Mouse (Mus musculus): ENCODE results near the gene Slc9a9. TPM values are rescaled to one million over a fixed set of nuclear protein-coding genes. Genes with fewer than 3 reads are reported as not detected.
A peak's percentile ranks its signal among the peaks of the same experiment; 100 is the strongest.

Slc9a9 gene
- polyA plus RNA-seq, 1 experiment from 2014 or later: 4.4 TPM

DNA sequence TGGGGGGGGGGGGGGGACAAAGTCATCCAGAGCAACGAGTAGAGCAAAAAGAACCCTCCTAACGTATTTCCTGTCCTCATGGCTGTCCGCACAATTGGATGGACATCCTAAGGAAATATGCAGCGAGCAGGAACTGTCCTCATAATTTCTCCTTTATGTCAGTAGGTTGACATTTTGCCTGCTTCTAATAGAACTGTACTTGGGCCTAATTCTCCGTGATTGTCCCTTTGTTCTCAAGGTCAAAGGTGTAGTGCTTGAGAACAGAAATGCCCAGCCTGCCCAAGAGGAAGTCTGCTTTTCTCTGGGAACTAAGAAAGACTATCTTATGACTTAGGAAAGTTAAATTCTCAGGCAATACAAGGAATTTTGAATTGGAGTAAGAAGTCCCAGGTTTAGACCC lies 514.7 kb downstream of the Slc9a9 start:
- Histone ChIP-seq H3K4me3 (ENCODE audit: low read length) (no peak overlapping the region), H3K9me3 (ENCODE audit: control insufficient read depth, low read length) (no peaks in the 10 kb centered on the region), H3K9ac (ENCODE audit: low read length) (no peak overlapping the region), H3K4me2 (ENCODE audit: low read depth, low read length) (no peak overlapping the region), H3K27me3 (ENCODE audit: control insufficient read depth, insufficient read depth, low read depth, low read length) (no peaks in the 10 kb centered on the region), H3K27ac (ENCODE audit: low read length) (no peak overlapping the region), H3K36me3 (ENCODE audit: control insufficient read depth, insufficient read depth, low read length) (no peaks in the 10 kb centered on the region), H3K4me1 (replicated peaks; ENCODE audit: control insufficient read depth, insufficient read depth, low read length) (peaks cover 40% of the 10 kb centered on the region)
- WGBS: 61% methylated on average over 5 of the region's 5 CpGs
- ATAC-seq (ENCODE audit: low read depth): no peak

DNA sequence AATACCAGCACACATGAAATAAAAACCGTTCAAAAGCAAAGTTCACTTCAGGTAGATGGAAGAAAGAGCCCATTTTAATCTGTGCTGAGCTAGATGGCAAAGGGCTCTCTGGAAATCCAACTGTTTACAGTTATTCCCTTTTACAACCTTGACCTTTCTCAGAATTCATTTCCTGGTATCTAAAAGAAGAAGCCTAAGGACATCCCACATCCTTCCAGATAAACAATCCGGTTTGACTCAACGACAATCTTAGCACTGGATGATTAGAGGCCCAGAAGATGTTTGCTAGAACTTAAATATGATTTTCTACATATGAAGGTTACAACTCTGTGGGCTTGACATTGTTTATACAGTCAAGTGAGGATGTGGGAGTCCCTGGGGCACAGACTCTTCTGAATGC lies 516.1 kb downstream of the Slc9a9 start:
- H3K4me2 ChIP-seq (ENCODE audit: low read depth, low read length): no peak overlapping the region
- H3K4me1 ChIP-seq (replicated peaks; ENCODE audit: control insufficient read depth, insufficient read depth, low read length): peaks cover 36% of the 10 kb centered on the region
- H3K9me3 ChIP-seq (ENCODE audit: control insufficient read depth, low read length): no peaks in the 10 kb centered on the region
- H3K4me3 ChIP-seq (ENCODE audit: low read length): no peak overlapping the region
- ATAC-seq (ENCODE audit: low read depth): no peak
- H3K36me3 ChIP-seq (ENCODE audit: control insufficient read depth, insufficient read depth, low read length): no peaks in the 10 kb centered on the region
- no peaks in the 10 kb centered on the region for H3K27me3 ChIP-seq (ENCODE audit: control insufficient read depth, insufficient read depth, low read depth, low read length)
- no peak overlapping the region for H3K9ac ChIP-seq (ENCODE audit: low read length)
- peak overlapping the region; percentile 69 for H3K27ac ChIP-seq (ENCODE audit: low read length)
- 58% methylated on average over 3 of the region's 3 CpGs for WGBS

DNA sequence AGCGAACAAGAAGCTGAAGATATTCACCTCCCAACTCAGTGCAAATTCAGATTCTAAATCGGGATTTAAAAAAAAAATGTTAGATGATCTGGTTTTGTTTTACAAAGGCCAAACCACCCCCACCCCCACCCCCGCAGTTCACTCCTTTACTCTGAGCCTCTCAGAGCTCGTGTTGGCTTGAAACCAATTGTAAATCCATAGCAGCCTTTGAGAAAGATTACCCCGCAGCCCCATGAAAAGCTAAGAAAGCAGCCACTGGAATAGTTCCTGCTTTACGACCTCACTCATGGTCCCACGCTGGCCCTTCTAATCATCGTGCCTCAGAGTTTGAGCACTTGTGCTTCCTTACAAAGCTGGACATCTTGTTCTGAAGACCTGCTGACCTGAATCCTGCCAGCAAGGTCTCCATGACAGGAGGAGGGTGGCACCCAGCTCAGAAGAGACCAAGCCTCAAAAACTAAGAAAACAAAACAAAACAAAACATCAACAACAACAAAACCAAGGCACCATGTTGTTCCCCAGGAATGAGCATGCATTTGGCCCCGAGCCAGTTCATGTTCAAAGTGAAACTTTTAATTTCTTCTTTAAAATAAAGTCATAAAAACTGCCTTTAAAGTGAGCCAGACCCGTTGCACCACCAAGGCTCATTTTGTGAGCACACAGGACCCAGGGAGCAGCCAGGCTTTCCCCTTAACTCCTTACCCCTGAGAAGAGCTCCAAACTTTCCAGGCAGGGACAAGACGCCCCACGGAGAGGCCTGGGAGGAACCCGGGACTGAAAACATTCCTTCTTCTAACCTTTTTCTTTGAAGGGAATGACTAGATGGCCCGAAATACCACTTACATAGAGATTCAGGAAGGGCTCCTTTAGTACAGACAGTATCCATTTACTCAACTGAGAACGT lies 516.9 kb downstream of the Slc9a9 start:
- Histone ChIP-seq H3K36me3 (ENCODE audit: control insufficient read depth, insufficient read depth, low read length) (no peaks in the 10 kb centered on the region), H3K27ac (ENCODE audit: low read length) (peak overlapping the region; percentile 78), H3K9me3 (ENCODE audit: control insufficient read depth, low read length) (no peaks in the 10 kb centered on the region), H3K4me3 (ENCODE audit: low read length) (no peak overlapping the region), H3K27me3 (ENCODE audit: control insufficient read depth, insufficient read depth, low read depth, low read length) (no peaks in the 10 kb centered on the region), H3K4me2 (ENCODE audit: low read depth, low read length) (no peak overlapping the region), H3K4me1 (replicated peaks; ENCODE audit: control insufficient read depth, insufficient read depth, low read length) (peaks cover 33% of the 10 kb centered on the region), H3K9ac (ENCODE audit: low read length) (no peak overlapping the region)
- no peak for ATAC-seq (ENCODE audit: low read depth)
- WGBS: 44% methylated on average over 15 of the region's 15 CpGs

DNA sequence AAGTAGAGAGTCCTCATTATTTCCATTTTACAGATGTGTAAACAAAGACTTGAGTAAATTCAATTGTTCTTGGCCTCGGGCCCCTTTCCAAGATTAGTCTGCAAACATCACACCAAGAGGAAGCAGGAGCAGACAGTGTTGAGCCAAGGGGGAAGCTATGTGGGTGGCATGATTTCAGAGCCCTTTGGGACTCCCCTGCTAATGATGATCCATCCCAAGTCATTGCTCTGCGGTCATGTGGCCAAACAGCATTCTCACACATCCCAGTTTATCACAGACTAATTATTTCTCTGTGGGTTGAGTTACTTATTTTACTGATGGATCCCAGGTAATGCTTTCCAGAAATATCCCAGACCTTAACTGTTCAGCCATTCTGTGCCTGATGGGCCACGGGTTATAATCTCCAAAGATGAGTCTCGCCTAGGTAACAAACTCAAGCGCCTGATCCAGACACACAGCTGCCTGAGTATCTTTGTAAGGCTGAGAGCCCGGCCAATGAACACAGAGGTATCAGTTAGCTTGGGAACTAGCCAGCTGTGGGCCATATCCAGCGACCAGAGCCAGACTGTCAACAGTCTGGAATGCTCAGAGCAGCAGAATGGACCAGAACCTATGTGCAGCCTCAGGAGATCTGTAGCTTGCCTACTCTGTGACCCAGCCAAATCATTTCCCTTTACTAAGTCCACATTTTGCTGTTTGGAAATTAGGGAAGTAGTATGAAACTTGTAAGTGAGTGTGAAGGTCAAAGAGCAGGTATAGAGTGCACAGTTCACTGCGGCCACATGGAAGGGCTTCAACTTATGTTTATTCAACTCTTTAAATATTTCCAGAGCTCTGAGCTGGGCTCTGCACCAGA lies 518.9 kb downstream of the Slc9a9 start:
- no peaks in the 10 kb centered on the region for H3K9me3 ChIP-seq (ENCODE audit: control insufficient read depth, low read length)
- H3K27me3 ChIP-seq (ENCODE audit: control insufficient read depth, insufficient read depth, low read depth, low read length): no peaks in the 10 kb centered on the region
- WGBS: 30% methylated on average over 8 of the region's 8 CpGs
- H3K36me3 ChIP-seq (ENCODE audit: control insufficient read depth, insufficient read depth, low read length): no peaks in the 10 kb centered on the region
- H3K27ac ChIP-seq (ENCODE audit: low read length): peak overlapping the region; percentile 84
- H3K4me2 ChIP-seq (ENCODE audit: low read depth, low read length): 0 out of 2 replicates have a peak overlapping the region, but pooled peaks have one; percentile 16
- H3K9ac ChIP-seq (ENCODE audit: low read length): no peak overlapping the region; the same call in 1 of the 2 replicates
- ATAC-seq (ENCODE audit: low read depth): peak; percentile 83
- no peak overlapping the region for H3K4me3 ChIP-seq (ENCODE audit: low read length)
- H3K4me1 ChIP-seq (replicated peaks; ENCODE audit: control insufficient read depth, insufficient read depth, low read length): peaks cover 51% of the 10 kb centered on the region

DNA sequence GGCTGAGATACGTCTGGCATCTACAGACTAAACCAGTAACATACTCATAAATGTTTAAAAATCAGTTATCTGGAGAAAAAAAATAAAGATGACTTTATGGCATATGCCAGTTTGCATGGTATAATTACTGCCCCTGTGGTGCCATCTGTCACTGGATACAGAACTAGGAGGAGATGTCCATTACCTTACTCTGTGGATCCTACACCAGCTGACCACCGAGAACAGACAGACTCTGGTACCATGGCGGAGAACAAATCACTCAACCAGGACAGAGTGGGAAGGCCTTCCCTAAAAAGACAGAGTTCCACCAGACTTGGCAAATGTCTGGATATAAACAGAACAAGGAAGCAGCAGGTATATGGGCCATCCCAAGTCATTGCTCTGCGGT lies 519.5 kb downstream of the Slc9a9 start:
- H3K4me2 ChIP-seq (ENCODE audit: low read depth, low read length): no peak overlapping the region
- ATAC-seq (ENCODE audit: low read depth): no peak
- 61% methylated on average over 4 of the region's 4 CpGs for WGBS
- no peaks in the 10 kb centered on the region for H3K9me3 ChIP-seq (ENCODE audit: control insufficient read depth, low read length)
- H3K36me3 ChIP-seq (ENCODE audit: control insufficient read depth, insufficient read depth, low read length): no peaks in the 10 kb centered on the region
- H3K27ac ChIP-seq (ENCODE audit: low read length): peak overlapping the region; percentile 84
- no peaks in the 10 kb centered on the region for H3K27me3 ChIP-seq (ENCODE audit: control insufficient read depth, insufficient read depth, low read depth, low read length)
- peaks cover 57% of the 10 kb centered on the region for H3K4me1 ChIP-seq (replicated peaks; ENCODE audit: control insufficient read depth, insufficient read depth, low read length)
- no peak overlapping the region for H3K9ac ChIP-seq (ENCODE audit: low read length)
- no peak overlapping the region for H3K4me3 ChIP-seq (ENCODE audit: low read length)

DNA sequence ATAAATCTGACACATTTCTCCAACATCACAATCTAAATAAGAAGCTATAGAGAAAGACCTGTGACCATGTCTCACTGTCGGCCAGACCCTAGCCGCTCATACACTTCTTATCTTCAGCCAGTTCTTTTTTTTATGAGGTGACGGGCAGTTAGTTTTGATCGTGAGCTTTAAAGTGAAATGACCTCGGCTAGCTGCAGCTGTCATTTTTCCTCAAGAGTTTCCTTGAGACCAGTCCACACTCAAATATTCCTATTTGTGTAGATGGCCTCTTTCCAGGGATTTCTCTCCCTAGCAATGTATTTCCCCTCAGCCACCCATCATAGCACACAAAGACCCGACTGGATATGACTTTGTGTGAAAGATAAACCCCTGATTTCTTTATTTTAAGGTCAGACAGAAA lies 521.7 kb downstream of the Slc9a9 start:
- H3K9me3 ChIP-seq (ENCODE audit: control insufficient read depth, low read length): no peaks in the 10 kb centered on the region
- no peak overlapping the region for H3K9ac ChIP-seq (ENCODE audit: low read length)
- H3K27ac ChIP-seq (ENCODE audit: low read length): peak overlapping the region; percentile 45
- peaks cover 58% of the 10 kb centered on the region for H3K4me1 ChIP-seq (replicated peaks; ENCODE audit: control insufficient read depth, insufficient read depth, low read length)
- WGBS: 33% methylated on average over 6 of the region's 6 CpGs
- no peak overlapping the region for H3K4me3 ChIP-seq (ENCODE audit: low read length)
- H3K4me2 ChIP-seq (ENCODE audit: low read depth, low read length): no peak overlapping the region
- no peaks in the 10 kb centered on the region for H3K27me3 ChIP-seq (ENCODE audit: control insufficient read depth, insufficient read depth, low read depth, low read length)
- no peaks in the 10 kb centered on the region for H3K36me3 ChIP-seq (ENCODE audit: control insufficient read depth, insufficient read depth, low read length)
- peak; percentile 46 for ATAC-seq (ENCODE audit: low read depth)

DNA sequence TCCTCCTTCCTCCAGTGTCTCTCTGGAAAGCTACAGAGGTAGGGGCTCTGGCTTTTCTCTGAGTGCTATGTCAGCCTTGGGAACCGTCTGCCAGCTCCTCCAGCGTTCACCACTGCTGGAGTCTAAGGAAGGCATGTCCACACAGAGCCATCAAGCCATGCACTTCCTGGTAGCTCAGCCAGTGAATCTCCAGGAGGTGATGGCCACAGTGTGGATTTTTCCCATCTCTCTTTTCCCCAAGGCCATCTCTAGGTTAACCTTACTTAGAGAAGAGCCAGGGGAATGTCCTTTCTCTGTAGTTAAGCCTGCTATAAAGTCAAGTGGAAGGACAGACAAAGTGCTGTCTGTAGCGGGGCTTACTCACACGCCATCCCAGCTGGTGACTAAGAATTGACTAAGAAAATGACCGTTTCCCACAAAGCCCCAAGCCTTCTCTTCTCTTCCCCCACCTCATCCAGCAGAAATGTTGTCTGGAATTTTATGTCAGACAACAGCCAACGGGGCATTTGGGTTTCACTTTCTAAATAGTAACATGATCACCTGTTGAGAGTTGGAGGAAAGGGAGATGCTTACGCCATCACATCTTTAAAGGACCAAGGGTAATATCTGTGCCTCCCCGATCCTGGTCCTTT lies 523.3 kb downstream of the Slc9a9 start:
- H3K27me3 ChIP-seq (ENCODE audit: control insufficient read depth, insufficient read depth, low read depth, low read length): no peaks in the 10 kb centered on the region
- H3K9me3 ChIP-seq (ENCODE audit: control insufficient read depth, low read length): no peaks in the 10 kb centered on the region
- no peak overlapping the region for H3K4me3 ChIP-seq (ENCODE audit: low read length)
- H3K36me3 ChIP-seq (ENCODE audit: control insufficient read depth, insufficient read depth, low read length): no peaks in the 10 kb centered on the region
- 58% methylated on average over 8 of the region's 8 CpGs for WGBS
- no peak overlapping the region for H3K9ac ChIP-seq (ENCODE audit: low read length)
- H3K27ac ChIP-seq (ENCODE audit: low read length): no peak overlapping the region
- ATAC-seq (ENCODE audit: low read depth): no peak
- H3K4me1 ChIP-seq (replicated peaks; ENCODE audit: control insufficient read depth, insufficient read depth, low read length): peaks cover 47% of the 10 kb centered on the region
- no peak overlapping the region for H3K4me2 ChIP-seq (ENCODE audit: low read depth, low read length)

DNA sequence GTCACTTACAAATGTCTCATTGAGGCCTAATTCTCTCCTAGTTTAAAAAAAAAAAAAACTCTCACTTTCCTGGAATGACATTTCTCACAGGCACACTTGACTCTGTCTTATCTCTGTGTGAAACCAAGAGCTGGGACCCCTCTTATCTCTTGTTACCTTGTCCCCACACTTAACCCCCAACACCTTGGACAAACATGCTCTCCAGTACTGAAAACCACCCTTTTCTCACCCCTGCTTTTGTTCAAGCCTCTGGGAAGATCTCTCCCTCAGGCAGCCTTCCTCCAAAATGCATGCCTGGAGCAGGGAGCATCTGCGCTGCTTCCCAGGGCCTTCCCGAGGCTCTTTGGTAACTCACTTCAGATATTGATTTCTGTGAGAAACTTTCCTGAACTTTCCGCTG lies 524.0 kb downstream of the Slc9a9 start:
- no peak for ATAC-seq (ENCODE audit: low read depth)
- Histone ChIP-seq H3K4me1 (replicated peaks; ENCODE audit: control insufficient read depth, insufficient read depth, low read length) (peaks cover 41% of the 10 kb centered on the region), H3K4me3 (ENCODE audit: low read length) (no peak overlapping the region), H3K9me3 (ENCODE audit: control insufficient read depth, low read length) (no peaks in the 10 kb centered on the region), H3K4me2 (ENCODE audit: low read depth, low read length) (no peak overlapping the region), H3K27ac (ENCODE audit: low read length) (peak overlapping the region; percentile 76), H3K27me3 (ENCODE audit: control insufficient read depth, insufficient read depth, low read depth, low read length) (no peaks in the 10 kb centered on the region), H3K9ac (ENCODE audit: low read length) (no peak overlapping the region), H3K36me3 (ENCODE audit: control insufficient read depth, insufficient read depth, low read length) (no peaks in the 10 kb centered on the region)
- 31% methylated on average over 3 of the region's 3 CpGs for whole genome bisulfite sequencing

DNA sequence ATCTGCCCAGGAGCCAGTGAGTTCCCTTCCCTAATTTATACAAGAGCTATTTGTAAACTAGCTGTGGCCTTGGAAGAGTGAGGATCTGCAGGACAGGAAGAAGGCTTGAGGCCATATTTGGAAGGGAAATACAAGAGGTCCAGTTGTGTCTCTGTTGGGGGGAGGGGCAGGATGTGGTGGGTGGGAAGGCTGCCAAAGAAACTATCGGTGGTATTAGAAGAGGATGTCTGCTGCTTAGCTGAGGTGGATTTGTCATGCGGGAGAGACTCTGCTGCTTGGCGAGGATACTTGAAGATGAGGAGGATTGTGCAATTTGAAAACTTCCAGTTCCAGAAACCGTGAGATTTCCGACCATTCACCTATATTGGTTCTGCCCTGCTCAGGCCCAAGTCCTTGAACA lies 524.4 kb downstream of the Slc9a9 start:
- WGBS: 7% methylated on average over 5 of the region's 5 CpGs
- no peaks in the 10 kb centered on the region for H3K9me3 ChIP-seq (ENCODE audit: control insufficient read depth, low read length)
- no peak overlapping the region for H3K4me2 ChIP-seq (ENCODE audit: low read depth, low read length)
- no peak overlapping the region for H3K9ac ChIP-seq (ENCODE audit: low read length)
- ATAC-seq (ENCODE audit: low read depth): peak; percentile 72
- no peaks in the 10 kb centered on the region for H3K36me3 ChIP-seq (ENCODE audit: control insufficient read depth, insufficient read depth, low read length)
- no peaks in the 10 kb centered on the region for H3K27me3 ChIP-seq (ENCODE audit: control insufficient read depth, insufficient read depth, low read depth, low read length)
- H3K27ac ChIP-seq (ENCODE audit: low read length): peak overlapping the region; percentile 76; the same call in 1 of the 2 replicates
- peaks cover 37% of the 10 kb centered on the region for H3K4me1 ChIP-seq (replicated peaks; ENCODE audit: control insufficient read depth, insufficient read depth, low read length)
- H3K4me3 ChIP-seq (ENCODE audit: low read length): no peak overlapping the region

Data from lung, embryonic 16.5 days (tissue).